Mouse (Mus musculus): ENCODE measurements around the gene Gdf2.

The Gdf2 gene

GRCm38 (mm10) chr14:33956055-33956454 lies 15.2 kb downstream of the Gdf2 start:
- no peak for DNase-seq (ENCODE audit: low read depth, low spot score)

- peak; percentile 19 for DNase-seq (ENCODE audit: low read depth, low spot score)
Measured at GRCm38 (mm10) chr14:33958186-33958585, 17.3 kb downstream of the Gdf2 start.

- no peak for DNase-seq (ENCODE audit: low read depth, low spot score)
Measured at GRCm38 (mm10) chr14:33958841-33959240, 18.0 kb downstream of the Gdf2 start.

GRCm38 (mm10) chr14:33959341-33959740 lies 18.5 kb downstream of the Gdf2 start:
- DNase-seq (ENCODE audit: low read depth, low spot score), result no peak

- no peak for DNase-seq (ENCODE audit: low read depth, low spot score)
Measured at GRCm38 (mm10) chr14:33965675-33966074, 24.8 kb downstream of the Gdf2 start.

- DNase-seq (ENCODE audit: low read depth, low spot score), result no peak
Measured at GRCm38 (mm10) chr14:33972679-33973078, 31.8 kb downstream of the Gdf2 start.

GRCm38 (mm10) chr14:33974752-33975151 lies 33.9 kb downstream of the Gdf2 start:
- DNase-seq (ENCODE audit: low read depth, low spot score), result peak; percentile 63

GRCm38 (mm10) chr14:33977748-33978147 lies 36.9 kb downstream of the Gdf2 start:
- DNase-seq (ENCODE audit: low read depth, low spot score), result no peak

- no peak for DNase-seq (ENCODE audit: low read depth, low spot score)
Measured at GRCm38 (mm10) chr14:33978604-33979059, 37.8 kb downstream of the Gdf2 start, which contains the start of gene Zfp488. Zfp488 (minus strand) TSS chr14:33978764.

- no peak for DNase-seq (ENCODE audit: low read depth, low spot score)
Measured at GRCm38 (mm10) chr14:33989201-33989600, 48.4 kb downstream of the Gdf2 start.

- no peak for DNase-seq (ENCODE audit: low read depth, low spot score)
Measured at GRCm38 (mm10) chr14:33991971-33992370, 51.1 kb downstream of the Gdf2 start.

GRCm38 (mm10) chr14:33993051-33993450 lies 52.2 kb downstream of the Gdf2 start:
- no peak for DNase-seq (ENCODE audit: low read depth, low spot score)

- no peak for DNase-seq (ENCODE audit: low read depth, low spot score)
Measured at GRCm38 (mm10) chr14:33993521-33994289, 52.9 kb downstream of the Gdf2 start.

Measured in telencephalon, adult 2 months (tissue).